Mouse (Mus musculus) liver, embryonic 14.5 days (tissue): ENCODE measurements at regions not wholly inside any gene's neighbourhood (a gene's known extent, or its start where the extent isn't known, plus 50 kb on each side); places are given as distances from the start of the nearest gene placed in this dataset.

Source experiments
- ATAC-seq: fragments of 200-750 bp; cut with Nextera tagmentation; 2 replicates; pipeline ENCODE4 v1.8.0; 2017; ENCODE audit warnings: moderate number of reproducible peaks, mild to moderate bottlenecking, moderate library complexity; ENCODE audit not compliant: insufficient read depth
- DNase-seq, 3 experiments: peaks; one replicate each; pipeline ENCODE4 v3.0.0-alpha.2; 2012 to 2013; ENCODE audit warnings: low read depth in 3 of 3, low spot score in 3 of 3
- H3K27ac ChIP-seq: fragments of 300-500 bp; sonication (generic); 2 replicates; pipeline ENCODE4 v1.5.1; 2014; ENCODE audit warnings: moderate library complexity, mild to moderate bottlenecking, control low read depth, inconsistent platforms
- H3K27me3 ChIP-seq: fragments of 300-500 bp; sonication (generic); 2 replicates; pipeline ENCODE4 v1.6.1; 2014; ENCODE audit warnings: mild to moderate bottlenecking, low read length, moderate library complexity; ENCODE audit not compliant: control insufficient read depth, insufficient read depth
- H3K36me3 ChIP-seq: fragments of 300-500 bp; sonication (generic); replicated peaks from 2 replicates; pipeline ENCODE4 v1.6.1; 2014; ENCODE audit warnings: low read depth; ENCODE audit not compliant: control insufficient read depth, insufficient read depth
- H3K4me1 ChIP-seq, 2 experiments: fragments of 200-500 bp in 1 of 2; fragments of 300-500 bp in 1 of 2; sonication (generic) in 1 of 2; replicated peaks; 2 replicates each; pipeline ENCODE4 v1.6.1; 2012 to 2014; ENCODE audit warnings: antibody characterized with exemption in 1 of 2, inconsistent platforms in 1 of 2, low read length in 1 of 2; ENCODE audit not compliant: control insufficient read depth in 2 of 2, insufficient read depth in 2 of 2
- H3K4me2 ChIP-seq: fragments of 300-500 bp; sonication (generic); 2 replicates; pipeline ENCODE4 v1.6.1; 2014; ENCODE audit warnings: low read depth, mild to moderate bottlenecking, control low read depth, moderate library complexity
- H3K4me3 ChIP-seq, 2 experiments: fragments of 200-500 bp in 1 of 2; fragments of 300-500 bp in 1 of 2; sonication (generic) in 1 of 2; 2 replicates each; pipeline ENCODE4 v1.5.1; 2012 to 2014; ENCODE audit warnings: low read depth in 2 of 2, low read length in 2 of 2, mild to moderate bottlenecking in 2 of 2, control low read depth in 1 of 2, inconsistent platforms in 1 of 2, moderate library complexity in 1 of 2; ENCODE audit not compliant: insufficient read depth in 1 of 2
- H3K9ac ChIP-seq: fragments of 300-500 bp; sonication (generic); replicated peaks from 2 replicates; pipeline ENCODE4 v1.6.1; 2014; ENCODE audit warnings: mild to moderate bottlenecking, control low read depth, moderate library complexity
- H3K9me3 ChIP-seq: fragments of 300-500 bp; sonication (generic); 2 replicates; pipeline ENCODE4 v1.6.1; 2016; ENCODE audit warnings: low read length, mixed read lengths; ENCODE audit not compliant: control insufficient read depth
- CTCF ChIP-seq: IDR thresholded peaks from 2 replicates; pipeline ENCODE4 v1.5.1; 2016; ENCODE audit warnings: antibody characterized with exemption, low read depth, control low read depth
- EP300 ChIP-seq: IDR thresholded peaks from 2 replicates; pipeline ENCODE4 v1.6.1; 2016; ENCODE audit warnings: antibody characterized with exemption, low read depth
- WGBS: fragments of 180-500 bp; shearing (Covaris S2); extraction: QIAGEN DNeasy Blood & Tissue Kit; methylation state at CpG from one replicate; pipeline ENCODE4 v1.1.7; 2014; ENCODE audit not compliant: insufficient replicate concordance; 5-methylcytosine and 5-hydroxymethylcytosine counted together

GRCm38 (mm10) chr5:77888534-77888933 lies 480.7 kb upstream of the Igfbp7 start:
- no peak for DNase-seq
- H3K9ac ChIP-seq = no peak overlapping the region

GRCm38 (mm10) chr5:77871403-77871802 lies 463.6 kb upstream of the Igfbp7 start:
- no peak overlapping the region for H3K27ac ChIP-seq
- no peaks in the 10 kb centered on the region for H3K36me3 ChIP-seq
- no peak for DNase-seq
- no peaks in the 10 kb centered on the region for H3K4me1 ChIP-seq
- H3K9ac ChIP-seq = no peak overlapping the region
- 62% methylated on average over 5 of the region's 5 CpGs for WGBS
- no peak overlapping the region for H3K4me3 ChIP-seq
- H3K27me3 ChIP-seq = no peaks in the 10 kb centered on the region
- H3K4me2 ChIP-seq = no peak overlapping the region
- H3K9me3 ChIP-seq = no peaks in the 10 kb centered on the region
- no peak for TF ChIP-seq EP300
- TF ChIP-seq CTCF = no peak
- no peak for ATAC-seq

More at GRCm38 (mm10) chr5:77888534-77888933, 480.7 kb upstream of the Igfbp7 start:
- Histone ChIP-seq H3K27ac (no peak overlapping the region), H3K4me1 (no peaks in the 10 kb centered on the region), H3K4me2 (no peak overlapping the region), H3K4me3 (no peak overlapping the region), H3K9me3 (no peaks in the 10 kb centered on the region), H3K36me3 (no peaks in the 10 kb centered on the region), H3K27me3 (no peaks in the 10 kb centered on the region)
- WGBS = 61% methylated on average over 9 of the region's 9 CpGs
- TF ChIP-seq CTCF (no peak), EP300 (no peak)
- no peak for ATAC-seq

GRCm38 (mm10) chr5:77865342-77865741 lies 457.5 kb upstream of the Igfbp7 start:
- Histone ChIP-seq H3K27me3 (no peaks in the 10 kb centered on the region), H3K9ac (no peak overlapping the region), H3K9me3 (no peaks in the 10 kb centered on the region), H3K4me2 (no peak overlapping the region), H3K4me3 (no peak overlapping the region), H3K36me3 (no peaks in the 10 kb centered on the region), H3K4me1 (no peaks in the 10 kb centered on the region), H3K27ac (no peak overlapping the region)
- TF ChIP-seq EP300 = no peak
- no peak for TF ChIP-seq CTCF
- DNase-seq (no peak), ATAC-seq (no peak)
- 60% methylated on average over 7 of the region's 7 CpGs for WGBS

GRCm38 (mm10) chr5:77855191-77855590 lies 447.4 kb upstream of the Igfbp7 start:
- no peak for ATAC-seq
- Histone ChIP-seq H3K9me3 (no peaks in the 10 kb centered on the region), H3K4me3 (no peak overlapping the region), H3K4me2 (no peak overlapping the region), H3K9ac (no peak overlapping the region), H3K27ac (no peak overlapping the region), H3K27me3 (no peaks in the 10 kb centered on the region), H3K4me1 (no peaks in the 10 kb centered on the region), H3K36me3 (no peaks in the 10 kb centered on the region)
- no peak for TF ChIP-seq CTCF
- TF ChIP-seq EP300 = no peak
- WGBS = 55% methylated on average over 6 of the region's 6 CpGs
- no peak for DNase-seq

GRCm38 (mm10) chr5:77853999-77854784 lies 446.4 kb upstream of the Igfbp7 start:
- no peak overlapping the region for H3K4me3 ChIP-seq
- H3K9me3 ChIP-seq = no peaks in the 10 kb centered on the region
- H3K27me3 ChIP-seq = no peaks in the 10 kb centered on the region
- H3K36me3 ChIP-seq = no peaks in the 10 kb centered on the region
- 63% methylated on average over 12 of the region's 12 CpGs for WGBS
- no peaks in the 10 kb centered on the region for H3K4me1 ChIP-seq
- DNase-seq (no peak), ATAC-seq (no peak)
- H3K9ac ChIP-seq = no peak overlapping the region
- H3K4me2 ChIP-seq = no peak overlapping the region
- no peak overlapping the region for H3K27ac ChIP-seq
- TF ChIP-seq EP300 (no peak), CTCF (no peak)
